Mouse (Mus musculus) heart, postnatal 0 days (tissue): ENCODE results near the gene Gm28043.

Experiments
- CTCF ChIP-seq: IDR thresholded peaks from 2 replicates; pipeline ENCODE4 v1.5.1; 2016; ENCODE audit warnings: antibody characterized with exemption, control low read depth, low read depth
- EP300 ChIP-seq: IDR thresholded peaks from 2 replicates; pipeline ENCODE4 v1.6.1; 2016; ENCODE audit warnings: antibody characterized with exemption, low read depth

DNA sequence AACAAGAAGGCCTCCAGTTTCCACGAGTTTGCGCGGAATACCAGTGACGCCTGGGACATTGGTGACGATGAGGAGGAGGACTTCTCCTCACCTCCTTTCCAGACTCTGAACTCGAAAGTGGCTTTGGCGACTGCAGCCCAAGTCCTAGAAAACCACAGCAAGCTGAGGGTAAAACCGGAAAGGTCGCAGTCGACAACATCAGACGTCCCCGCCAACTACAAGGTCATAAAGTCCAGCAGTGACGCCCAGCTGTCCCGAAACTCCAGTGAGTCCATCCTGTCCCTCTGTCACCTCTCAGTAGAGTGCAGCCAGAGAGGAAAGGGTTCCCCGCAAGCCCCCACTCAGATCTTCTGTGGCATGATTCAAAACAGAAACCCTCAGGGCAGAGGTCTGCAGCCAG lies 46.2 kb upstream of the Gm28043 start:
- TF ChIP-seq EP300 (no peak), CTCF (no peak)
